Mouse (Mus musculus): ENCODE measurements around the gene Klhl20.

Gene Klhl20

DNA sequence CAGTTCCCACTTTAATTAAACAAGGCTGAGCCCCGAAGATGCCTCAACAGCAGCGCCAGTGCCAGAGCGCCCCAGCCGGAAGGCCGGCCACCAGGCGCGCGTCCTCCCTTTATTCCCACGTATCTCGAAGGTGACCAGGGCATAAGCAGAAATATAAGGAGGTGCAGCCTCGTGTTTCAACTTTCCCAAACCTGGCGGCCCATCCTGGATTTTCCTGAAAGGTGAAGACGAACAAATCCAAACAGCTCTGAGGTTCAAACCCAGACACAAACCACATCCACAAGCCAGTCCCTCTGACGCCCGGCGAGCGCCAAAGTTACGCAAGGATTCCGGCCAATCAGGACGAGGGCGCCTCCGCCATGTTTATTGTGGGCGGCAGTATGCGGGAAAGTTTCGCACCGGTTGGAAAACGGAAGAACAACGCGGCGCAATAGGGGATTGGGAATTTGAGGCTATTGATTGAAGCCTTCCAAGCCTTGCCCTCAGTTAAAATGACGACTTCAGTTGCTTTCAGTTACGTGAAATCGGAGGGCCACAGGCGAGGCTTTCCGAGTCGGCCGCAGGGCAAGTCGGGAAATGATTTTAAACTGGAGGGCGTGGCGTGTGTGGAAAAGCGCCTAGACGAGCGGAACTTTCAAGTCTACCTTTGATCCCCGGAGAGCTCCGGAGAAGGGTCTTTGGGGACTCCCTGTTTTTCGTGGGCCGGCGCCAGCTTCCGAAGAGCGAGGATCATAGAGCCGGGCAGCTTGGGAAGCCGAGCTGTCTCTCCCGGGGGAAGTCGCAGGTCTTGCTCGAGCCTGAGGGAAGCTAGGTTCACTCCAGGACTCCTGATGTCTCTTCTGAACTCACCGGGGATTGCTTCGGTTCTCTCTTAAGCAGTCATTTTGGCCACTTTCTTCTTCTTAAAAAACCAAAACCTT is 60.7 kb downstream of the Klhl20 start, which contains the start of the genes Dars2 and Cenpl:
Dars2 (minus strand) TSS at position 307 of the 920 bp plus-strand sequence.
Cenpl (plus strand) TSS at position 362 of the 920 bp plus-strand sequence.
- peak; percentile 96 to 98 for DNase-seq

DNA sequence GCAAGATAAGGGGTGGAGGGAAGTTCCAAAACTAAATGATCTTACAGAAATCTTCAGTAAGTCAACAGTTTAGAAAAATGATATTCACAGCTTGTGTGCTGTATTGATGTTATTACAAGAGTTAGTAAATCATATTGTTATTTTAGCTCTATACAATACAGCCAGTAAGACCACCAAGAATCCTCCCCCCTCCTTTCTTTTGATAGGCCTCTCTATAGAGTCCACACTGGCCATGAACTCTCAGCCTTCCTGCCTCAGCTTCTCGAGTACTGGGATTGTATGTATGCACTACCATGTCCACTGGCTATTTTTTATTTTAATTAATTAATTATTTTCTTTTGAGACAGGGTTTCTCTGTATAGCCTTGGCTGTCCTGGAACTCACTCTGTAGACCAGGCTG is 68.0 kb downstream of the Klhl20 start:
- no peak for DNase-seq

DNA sequence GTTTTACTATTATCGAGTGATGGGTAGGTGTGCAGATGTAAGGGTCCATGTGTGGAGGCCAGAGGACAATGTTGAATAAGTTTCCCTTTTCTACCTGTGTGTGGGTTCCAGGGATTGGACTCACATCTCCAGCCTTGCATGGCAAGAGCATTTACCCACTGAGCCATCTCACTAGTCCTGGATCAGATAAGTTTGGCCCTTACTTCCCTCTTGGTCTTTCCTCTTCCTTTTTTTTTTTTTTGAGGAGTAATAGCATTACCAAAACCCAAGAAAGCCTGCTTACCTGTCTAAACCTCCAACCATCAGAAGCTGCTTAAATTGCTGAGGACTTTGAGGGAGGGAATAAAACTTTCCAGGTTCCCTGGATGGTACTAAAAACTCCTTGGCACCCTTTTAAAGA is 74.1 kb downstream of the Klhl20 start:
- no peak for DNase-seq

GRCm38 (mm10) chr1:161046972-161047371 is 84.3 kb downstream of the Klhl20 start:
- DNase-seq, result no peak

- no peak for DNase-seq
Observed at GRCm38 (mm10) chr1:161041261-161042020, 89.9 kb downstream of the Klhl20 start.

GRCm38 (mm10) chr1:161040855-161041254 is 90.5 kb downstream of the Klhl20 start:
- no peak for DNase-seq

GRCm38 (mm10) chr1:161040426-161040770 is 90.9 kb downstream of the Klhl20 start:
- DNase-seq, result peak in 1 of 2 experiments; percentile 7

DNA sequence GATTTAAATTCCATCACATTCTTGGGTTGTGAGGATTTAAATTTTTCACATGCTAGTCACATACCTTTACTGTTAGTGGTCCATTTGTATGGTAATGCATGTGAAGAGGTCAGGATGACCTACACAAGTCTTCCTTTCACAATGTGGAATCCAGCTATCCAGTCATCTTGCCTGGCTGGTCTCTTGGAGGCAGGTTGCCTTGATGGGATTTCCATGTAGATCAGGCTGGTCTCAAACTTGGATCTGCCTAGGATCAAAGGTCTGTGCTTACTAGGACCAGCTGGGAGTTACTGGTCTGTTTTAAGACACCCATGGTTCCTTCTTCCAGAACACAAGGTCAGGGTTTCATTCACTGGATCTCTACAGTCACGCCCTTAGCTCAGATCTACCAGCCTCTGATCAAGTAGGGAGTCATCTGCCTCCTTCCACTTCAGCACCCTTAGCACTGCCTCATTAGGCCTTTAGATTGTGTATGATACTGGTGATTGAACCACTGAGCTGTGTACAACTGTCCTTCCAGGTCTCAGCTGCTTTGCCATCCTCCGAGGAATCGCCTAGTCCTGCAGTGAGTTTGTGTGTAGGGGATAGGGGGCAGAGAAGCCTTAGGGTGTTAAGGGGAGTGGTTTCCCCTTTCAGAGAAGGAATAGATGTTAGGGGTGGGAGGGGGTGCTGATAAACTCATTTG is 91.4 kb downstream of the Klhl20 start:
- DNase-seq, result peak; percentile 7 to 14

DNA sequence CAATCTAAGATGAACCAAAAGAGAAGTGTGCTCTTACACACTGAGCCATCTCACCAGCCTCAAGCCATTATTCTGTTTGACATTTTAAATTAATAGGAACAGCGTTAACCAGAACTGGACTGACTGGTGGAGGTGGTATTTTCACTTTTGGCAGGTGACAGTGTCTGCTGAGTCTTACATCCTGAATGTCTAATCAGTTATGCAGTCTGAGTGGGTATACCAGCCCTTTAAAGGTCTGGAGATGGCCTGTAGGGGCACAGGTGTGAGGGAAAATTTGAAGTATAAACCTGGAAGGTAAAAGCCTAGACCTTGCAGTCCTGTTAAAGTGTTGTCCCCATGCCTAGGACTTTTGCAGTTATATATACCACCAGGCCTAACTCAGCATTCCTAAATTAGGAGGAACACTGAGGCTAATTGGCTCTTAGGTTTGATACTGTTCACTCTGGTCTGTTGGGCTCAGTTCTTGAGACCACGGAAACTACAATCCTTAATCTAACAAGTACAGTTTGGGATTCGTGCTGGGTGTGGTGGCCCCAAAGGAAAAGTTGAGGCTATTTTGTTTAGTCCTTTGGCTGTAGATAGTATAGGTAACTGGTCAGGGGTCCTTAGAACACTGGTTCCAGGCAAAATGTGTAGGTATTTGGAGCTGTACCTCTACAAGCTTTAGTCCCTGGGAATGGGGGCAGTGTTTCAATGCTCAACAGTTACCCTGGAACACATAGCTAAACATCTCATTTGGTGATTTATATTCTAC is 92.2 kb downstream of the Klhl20 start:
- no peak for DNase-seq
